Mouse (Mus musculus): ENCODE data around the gene Pef1.

- TF ChIP-seq POLR2A (IDR thresholded peaks at IDR 0.05; ENCODE audit: low read depth, low read length) (no peak), CTCF (conservative IDR thresholded peaks at IDR 0.05; ENCODE audit: insufficient read depth, insufficient read length, low read depth, low read length) (no peak)
Observed at GRCm38 (mm10) chr4:130078816-130079485, 23.4 kb upstream of the Pef1 start.
